Mouse (Mus musculus): Measurements from ENCODE around the gene Gm21190.
"Not testable (repeated sequence)": the region's sequence is repeated elsewhere in the genome, so short reads cannot be mapped to it uniquely, and the experiment has no call there.

DNA sequence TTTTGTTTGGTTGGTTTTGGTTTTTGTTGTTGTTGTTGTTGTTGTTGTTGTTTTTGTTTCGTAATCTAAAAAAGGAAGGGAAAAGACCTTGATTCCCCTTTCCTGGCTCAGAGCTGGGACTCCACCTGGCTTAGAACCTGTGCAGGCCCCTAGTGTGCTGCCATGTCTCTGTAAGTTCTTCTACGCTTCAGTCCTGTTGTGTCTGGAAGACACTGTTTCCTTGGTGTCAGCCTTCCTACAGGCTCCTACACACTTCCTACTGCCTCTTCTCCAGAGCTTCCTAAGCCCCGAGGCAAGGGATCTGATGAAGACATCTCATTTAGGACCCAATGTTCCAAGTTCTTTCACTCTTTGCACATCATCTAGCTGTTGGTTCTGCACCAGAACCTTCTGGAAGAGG is 30.7 kb downstream of the Gm21190 start:
- TF ChIP-seq POLR2A (IDR thresholded peaks at IDR 0.05; ENCODE audit: low read depth, low read length); CTCF (IDR thresholded peaks at IDR 0.05; ENCODE audit: extremely low read depth, insufficient read depth, insufficient read length, insufficient replicate concordance): not testable (repeated sequence)

Data from spleen, adult 2 months (tissue).